In the genomic region with DNA sequence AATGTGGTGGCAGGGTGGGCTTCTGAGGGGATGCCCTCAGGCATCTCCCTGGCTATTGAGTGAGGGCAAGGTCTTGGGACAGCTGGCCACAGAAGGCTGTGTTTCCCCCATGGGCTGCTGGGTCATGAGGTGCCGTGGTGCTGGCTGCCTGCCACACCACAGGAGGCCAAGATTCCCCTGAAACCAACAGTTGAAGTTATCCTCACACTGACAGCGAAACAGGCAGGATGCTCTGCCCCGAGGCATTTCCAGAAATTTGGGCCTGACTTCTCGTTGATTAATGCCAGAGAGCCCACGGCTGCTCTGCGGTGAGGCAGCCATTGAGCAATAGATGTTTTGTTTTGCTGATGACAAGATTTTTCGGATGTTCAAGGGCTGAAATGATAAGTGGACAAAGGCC, we compare ENCODE assay signal across 20 mouse cellular contexts. TPM values are rescaled to one million over a fixed set of nuclear protein-coding genes. Genes with fewer than 3 reads are reported as not detected.
DNase-seq lines count a peak whose midpoint lies in the region; ATAC-seq lines count a peak whose summit lies in the region.
"Had no signal": no experiment of that assay in that cellular context is flagged by ENCODE, and none has a peak within 500 bp of the region (broad histone marks: within the 10 kb centered on the region; RNA-seq: fewer than 3 reads in every experiment).

No protein-coding gene starts in this region.

- H3K4me1 ChIP-seq in hindbrain, embryonic 10.5 days (replicated peaks) = peaks cover 47% of the 10 kb centered on the region
- peaks cover 25% of the 10 kb centered on the region for H3K4me1 ChIP-seq in hindbrain, embryonic 12.5 days

- no peak overlapping the region for H3K9ac ChIP-seq in hindbrain, embryonic 12.5 days
- H3K9ac ChIP-seq: forebrain, embryonic 12.5 days; hindbrain, embryonic 15.5 days; intestine, embryonic 15.5 days; liver, embryonic 12.5 days; lung, embryonic 14.5 days; midbrain, embryonic 12.5 days had no signal

- no peak for DNase-seq in hindbrain, embryonic 10.5 days (ENCODE audit: low spot score)
- DNase-seq in 3134 (ENCODE audit: extremely low read depth, insufficient read length, low spot score) = peak; percentile 84
- peak; percentile 93 for DNase-seq in Muller cell, postnatal 12 days (ENCODE audit: inconsistent ontology term)
- DNase-seq in cerebellum, postnatal 4 days (ENCODE audit: low spot score in 2 of 2) = no peak
- no peak for DNase-seq in gastrocnemius, postnatal 10 days
- DNase-seq in heart, adult 11 months = no peak
- DNase-seq: adrenal gland, postnatal 25 days; cerebellum, adult 2 months; kidney, postnatal 25 days; lung, embryonic 14.5 days; lung, postnatal 36 days; right cerebral cortex, postnatal 14 days had no signal

- no peaks in the 10 kb centered on the region for H3K36me3 ChIP-seq in hindbrain, embryonic 10.5 days
- H3K36me3 ChIP-seq in hindbrain, embryonic 12.5 days = no peaks in the 10 kb centered on the region
- H3K36me3 ChIP-seq: forebrain, embryonic 12.5 days; hindbrain, embryonic 15.5 days; intestine, embryonic 15.5 days; liver, embryonic 12.5 days; midbrain, embryonic 12.5 days had no signal

- no peaks in the 10 kb centered on the region for H3K9me3 ChIP-seq in hindbrain, embryonic 10.5 days
- H3K9me3 ChIP-seq in hindbrain, embryonic 12.5 days (replicated peaks) = no peaks in the 10 kb centered on the region
- H3K9me3 ChIP-seq: forebrain, embryonic 12.5 days; hindbrain, embryonic 15.5 days; intestine, embryonic 15.5 days; liver, embryonic 12.5 days; midbrain, embryonic 12.5 days had no signal

- H3K4me3 ChIP-seq in hindbrain, embryonic 10.5 days = no peak overlapping the region
- no peak overlapping the region for H3K4me3 ChIP-seq in hindbrain, embryonic 12.5 days
- H3K4me3 ChIP-seq: forebrain, embryonic 12.5 days; hindbrain, embryonic 15.5 days; intestine, embryonic 15.5 days; left cerebral cortex, adult 2 months; liver, embryonic 12.5 days; midbrain, embryonic 12.5 days had no signal

- no peak for ATAC-seq in hindbrain, embryonic 12.5 days (ENCODE audit: low FRiP score)
- ATAC-seq in granulocyte monocyte progenitor cell, adult 5-6 weeks (replicated peaks; ENCODE audit: poor library complexity, severe bottlenecking) = peak; percentile 66
- ATAC-seq: intestine, embryonic 15.5 days; liver, embryonic 12.5 days had no signal

- peaks cover 5% of the 10 kb centered on the region; the same call in 1 of the 2 replicates for H3K27me3 ChIP-seq in hindbrain, embryonic 10.5 days (ENCODE audit: insufficient read depth, poor library complexity, severe bottlenecking)
- 0 out of 2 replicates have a peak, but pooled peaks cover 3% of the 10 kb centered on the region for H3K27me3 ChIP-seq in hindbrain, embryonic 12.5 days
- H3K27me3 ChIP-seq: hindbrain, embryonic 15.5 days; intestine, embryonic 15.5 days had no signal

- 67% methylated on average over 7 of the region's 7 CpGs for WGBS in hindbrain, embryonic 10.5 days
- WGBS in hindbrain, embryonic 12.5 days = 58% methylated on average over 7 of the region's 7 CpGs

- H3K27ac ChIP-seq in hindbrain, embryonic 10.5 days = peak overlapping the region; percentile 77
- H3K27ac ChIP-seq in hindbrain, embryonic 12.5 days = no peak overlapping the region
- H3K27ac ChIP-seq: forebrain, embryonic 12.5 days; hindbrain, embryonic 15.5 days; intestine, embryonic 15.5 days; left cerebral cortex, adult 2 months; liver, embryonic 12.5 days; midbrain, embryonic 12.5 days had no signal

- H3K4me2 ChIP-seq in hindbrain, embryonic 12.5 days (replicated peaks) = no peak overlapping the region
- H3K4me2 ChIP-seq: forebrain, embryonic 12.5 days; hindbrain, embryonic 15.5 days; intestine, embryonic 15.5 days; liver, embryonic 12.5 days; lung, embryonic 14.5 days; midbrain, embryonic 12.5 days had no signal

RNA-seq across cellular contexts. Expression of gene Pgs1, which starts 6.7 kb away (rescaled TPM):
- 46.2 and 51.9 TPM in 2 replicates for polyA plus RNA-seq in hindbrain, embryonic 10.5 days (2016; fragmentation: Nextera tagmentation; extraction: Ambion mirVana)
- polyA plus RNA-seq in hindbrain, embryonic 12.5 days (2016; fragmentation: Nextera tagmentation; extraction: Ambion mirVana) = 41.8 and 46.7 TPM in 2 replicates
- total RNA-seq in granulocyte monocyte progenitor cell, adult 5-6 weeks (2014; fragmentation: Nextera tagmentation) = 43.1 and 44.5 TPM in 2 replicates
- total RNA-seq in granulocyte monocyte progenitor cell, adult 5-6 weeks (2017) = 18.8 and 23.3 TPM in 2 replicates
- 10 to 100 TPM; 17.8 to 21.6 TPM for total RNA-seq in gastrocnemius, postnatal 10 days (2021)

RNA-seq across cellular contexts. Expression of gene Socs3, which starts 9.5 kb away (rescaled TPM):
- polyA plus RNA-seq in hindbrain, embryonic 10.5 days (2016; fragmentation: Nextera tagmentation; extraction: Ambion mirVana) = 12.5 and 14.2 TPM in 2 replicates
- polyA plus RNA-seq in hindbrain, embryonic 12.5 days (2016; fragmentation: Nextera tagmentation; extraction: Ambion mirVana) = 10.4 and 11.8 TPM in 2 replicates
- 0.41 TPM in 1 of 2 replicates, not detected in the other for total RNA-seq in granulocyte monocyte progenitor cell, adult 5-6 weeks (2014; fragmentation: Nextera tagmentation)
- total RNA-seq in granulocyte monocyte progenitor cell, adult 5-6 weeks (2017) = 2.0 and 2.2 TPM in 2 replicates
- 1 to 10 TPM; 6.2 to 9.8 TPM for total RNA-seq in gastrocnemius, postnatal 10 days (2021)

Comparison
In these comparisons a context has a peak if more than half of its experiments do, and no peak if none do; other contexts are left out.
1. DNase-seq: peak in 3134 (single experiment) and Muller cell, postnatal 12 days (single experiment); none in hindbrain, embryonic 10.5 days (single experiment), cerebellum, postnatal 4 days (0 of 2), gastrocnemius, postnatal 10 days (single experiment) and heart, adult 11 months (single experiment).